Comparison of ENCODE assay signal across 18 mouse cellular contexts in the genomic region with DNA sequence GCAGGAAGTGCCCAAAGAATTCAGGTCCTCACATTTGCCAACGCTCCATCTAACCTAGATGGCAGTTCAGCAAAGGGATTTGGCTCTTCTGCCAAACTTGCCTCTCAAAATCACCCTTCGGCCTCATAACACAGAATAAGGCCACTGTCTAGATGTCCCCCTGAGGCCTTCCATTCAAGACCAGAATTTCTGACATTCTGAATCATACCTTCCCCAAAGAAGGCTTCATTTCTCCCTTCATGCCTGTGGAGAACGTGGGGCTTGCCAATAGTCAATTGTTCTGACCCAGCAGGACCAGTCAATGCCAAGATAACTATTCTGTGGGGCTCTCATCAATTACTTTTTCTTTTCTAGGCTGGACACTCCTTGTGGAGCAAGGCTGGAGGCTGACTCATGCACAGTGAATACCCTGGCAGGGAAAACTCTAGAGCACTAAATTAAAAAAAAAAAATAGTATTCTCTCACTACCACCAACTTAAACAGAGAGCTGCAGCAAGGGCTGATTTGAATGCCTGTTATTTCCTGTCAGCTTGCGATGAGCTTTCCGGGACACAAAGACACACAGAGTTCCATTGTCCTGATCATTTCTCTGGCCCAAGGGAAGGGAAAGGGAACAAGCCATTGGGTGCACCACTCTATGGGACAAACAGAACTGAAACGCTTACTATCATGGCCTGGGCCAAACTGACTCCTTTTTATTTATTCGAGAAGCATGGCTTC. TPM values are rescaled to one million over a fixed set of nuclear protein-coding genes. Genes with fewer than 3 reads are reported as not detected.
DNase-seq lines count a peak whose midpoint lies in the region; ATAC-seq and TF ChIP-seq lines count a peak whose summit lies in the region.
"Had no signal": no experiment of that assay in that cellular context is flagged by ENCODE, and none has a peak within 500 bp of the region (broad histone marks: within the 10 kb centered on the region; RNA-seq: fewer than 3 reads in every experiment).

No protein-coding gene starts in this region.

- 80% methylated on average over 7 of the region's 7 CpGs for WGBS in heart, embryonic 10.5 days
- WGBS in hindbrain, postnatal 0 days, result 58% methylated on average over 7 of the region's 7 CpGs
- WGBS in hindbrain, embryonic 13.5 days, result 73% methylated on average over 7 of the region's 7 CpGs

- no peak for TF ChIP-seq EP300 in ES-Bruce4 (IDR thresholded peaks at IDR 0.05; ENCODE audit: insufficient read depth, low read depth, low read length)

- H3K27ac ChIP-seq in heart, embryonic 10.5 days, result peak overlapping the region; percentile 69; the same call in 1 of the 2 replicates
- peak overlapping the region; percentile 68 for H3K27ac ChIP-seq in hindbrain, postnatal 0 days
- H3K27ac ChIP-seq in hindbrain, embryonic 13.5 days, result no peak overlapping the region; the same call in 1 of the 2 replicates
- peak overlapping the region; percentile 75 for H3K27ac ChIP-seq in ES-Bruce4 (ENCODE audit: insufficient read depth, low read length)
- H3K27ac ChIP-seq: limb, embryonic 10.5 days; liver, embryonic 13.5 days had no signal

- H3K27me3 ChIP-seq in heart, embryonic 10.5 days (ENCODE audit: insufficient read depth, poor library complexity, severe bottlenecking), result no peaks in the 10 kb centered on the region
- no peaks in the 10 kb centered on the region for H3K27me3 ChIP-seq in hindbrain, postnatal 0 days (ENCODE audit: insufficient read depth, low read length)
- no peaks in the 10 kb centered on the region for H3K27me3 ChIP-seq in hindbrain, embryonic 13.5 days
- no peaks in the 10 kb centered on the region for H3K27me3 ChIP-seq in ES-Bruce4 (ENCODE audit: control insufficient read depth, insufficient read depth, low read length, poor library complexity, severe bottlenecking)
- H3K27me3 ChIP-seq: embryonic facial prominence, embryonic 15.5 days had no signal

- no peak for DNase-seq in heart, embryonic 10.5 days (ENCODE audit: low spot score)
- no peak for DNase-seq in heart, postnatal 4 days
- DNase-seq in hindbrain, postnatal 0 days (ENCODE audit: low spot score), result no peak
- DNase-seq in lung, postnatal 36 days, result peak; percentile 58
- DNase-seq in yolk sac, embryonic 10.5 days (ENCODE audit: low spot score), result no peak
- DNase-seq in cerebellum, adult 11-12 months, result no peak
- DNase-seq: cerebellum, adult 11 months; kidney, adult 11 months; kidney, postnatal 14 days; liver, embryonic 13.5 days; thymus, postnatal 36 days had no signal

- H3K36me3 ChIP-seq in heart, embryonic 10.5 days, result no peaks in the 10 kb centered on the region
- H3K36me3 ChIP-seq in hindbrain, postnatal 0 days (ENCODE audit: insufficient read depth, low read length), result no peaks in the 10 kb centered on the region
- no peaks in the 10 kb centered on the region for H3K36me3 ChIP-seq in hindbrain, embryonic 13.5 days
- H3K36me3 ChIP-seq in ES-Bruce4 (ENCODE audit: control insufficient read depth, insufficient read depth, low read length, poor library complexity, severe bottlenecking), result no peaks in the 10 kb centered on the region
- H3K36me3 ChIP-seq: embryonic facial prominence, embryonic 15.5 days; limb, embryonic 10.5 days; liver, embryonic 13.5 days had no signal

- H3K4me2 ChIP-seq in hindbrain, postnatal 0 days (ENCODE audit: low read depth, low read length), result no peak overlapping the region
- no peak overlapping the region for H3K4me2 ChIP-seq in hindbrain, embryonic 13.5 days
- H3K4me2 ChIP-seq: embryonic facial prominence, embryonic 15.5 days; liver, embryonic 13.5 days had no signal

- TF ChIP-seq POLR2A in ES-Bruce4 (IDR thresholded peaks at IDR 0.05; ENCODE audit: insufficient read depth, low read length), result no peak

- no peaks in the 10 kb centered on the region for H3K9me3 ChIP-seq in heart, embryonic 10.5 days
- no peaks in the 10 kb centered on the region for H3K9me3 ChIP-seq in hindbrain, postnatal 0 days (ENCODE audit: low read length)
- no peaks in the 10 kb centered on the region for H3K9me3 ChIP-seq in hindbrain, embryonic 13.5 days
- no peaks in the 10 kb centered on the region for H3K9me3 ChIP-seq in ES-Bruce4 (replicated peaks; ENCODE audit: control insufficient read depth, insufficient read depth, low read length, poor library complexity, severe bottlenecking)
- H3K9me3 ChIP-seq: embryonic facial prominence, embryonic 15.5 days; limb, embryonic 10.5 days; liver, embryonic 13.5 days had no signal

- no peak for TF ChIP-seq CTCF in hindbrain, postnatal 0 days (IDR thresholded peaks at IDR 0.05; ENCODE audit: low read depth)
- TF ChIP-seq CTCF in ES-Bruce4 (IDR thresholded peaks at IDR 0.05; ENCODE audit: low read depth, low read length), result no peak

- no peak overlapping the region for H3K9ac ChIP-seq in hindbrain, postnatal 0 days (replicated peaks; ENCODE audit: low read length)
- no peak overlapping the region for H3K9ac ChIP-seq in hindbrain, embryonic 13.5 days
- no peak overlapping the region for H3K9ac ChIP-seq in ES-Bruce4 (ENCODE audit: low read depth, poor library complexity, severe bottlenecking)
- H3K9ac ChIP-seq: embryonic facial prominence, embryonic 15.5 days; liver, embryonic 13.5 days had no signal

- no peak overlapping the region for H3K4me3 ChIP-seq in heart, embryonic 10.5 days
- H3K4me3 ChIP-seq in hindbrain, postnatal 0 days (ENCODE audit: low read length), result no peak overlapping the region
- H3K4me3 ChIP-seq in hindbrain, embryonic 13.5 days, result no peak overlapping the region
- no peak overlapping the region for H3K4me3 ChIP-seq in ES-Bruce4 (ENCODE audit: low read depth, low read length)
- H3K4me3 ChIP-seq: embryonic facial prominence, embryonic 15.5 days; limb, embryonic 10.5 days; liver, embryonic 13.5 days had no signal

- no peak; the same call in 1 of the 2 replicates for ATAC-seq in hindbrain, postnatal 0 days
- ATAC-seq in hindbrain, embryonic 13.5 days (ENCODE audit: low FRiP score), result no peak
- ATAC-seq: forebrain, embryonic 14.5 days had no signal

- H3K4me1 ChIP-seq in heart, embryonic 10.5 days, result peaks cover 34% of the 10 kb centered on the region
- no peaks in the 10 kb centered on the region for H3K4me1 ChIP-seq in hindbrain, postnatal 0 days (ENCODE audit: insufficient read depth, low read length)
- H3K4me1 ChIP-seq in hindbrain, embryonic 13.5 days (replicated peaks), result 0 out of 2 replicates have a peak, but pooled peaks cover 14% of the 10 kb centered on the region
- peaks cover 3% of the 10 kb centered on the region for H3K4me1 ChIP-seq in ES-Bruce4 (ENCODE audit: control insufficient read depth, insufficient read depth, low read length)
- H3K4me1 ChIP-seq: liver, embryonic 13.5 days had no signal

RNA-seq across cellular contexts. Expression of gene Adrb1, which starts 56.9 kb away (rescaled TPM):
- polyA plus RNA-seq in heart, embryonic 10.5 days (2016; fragmentation: Nextera tagmentation; extraction: Ambion mirVana), result 0.65 and 1.3 TPM in 2 replicates
- total RNA-seq in heart, postnatal 4 days (2021), result 10 to 100 TPM; 30.3 to 33.8 TPM
- 3.2 and 7.0 TPM in 2 replicates for total RNA-seq in hindbrain, postnatal 0 days (2014; rRNA removed)
- 1.7 and 2.1 TPM in 2 replicates for polyA plus RNA-seq in hindbrain, postnatal 0 days (2015; fragmentation: Nextera tagmentation; extraction: Ambion mirVana)
- polyA plus RNA-seq in hindbrain, embryonic 13.5 days (2015; fragmentation: Nextera tagmentation; extraction: Ambion mirVana), result 0.31 and 0.44 TPM in 2 replicates
- 0.44 and 1.0 TPM in 2 replicates for polyA plus RNA-seq in ES-Bruce4 (2011; ENCODE audit: insufficient read depth, insufficient read length, low read depth, missing spikeins)
- total RNA-seq: gastrocnemius, adult 18-20 months; megakaryocyte-erythroid progenitor cell, adult 5-6 weeks had no signal
